Mouse (Mus musculus) neural tube, embryonic 13.5 days (tissue): ENCODE measurements around the gene Crtam. TPM values are rescaled to one million over a fixed set of nuclear protein-coding genes. Genes with fewer than 3 reads are reported as not detected.

Experiments used
- ATAC-seq: fragments of 200-750 bp; cut with Nextera tagmentation; 2 replicates; pipeline ENCODE4 v1.8.0; 2017; ENCODE audit warnings: low read depth, mild to moderate bottlenecking, moderate TSS enrichment, moderate library complexity
- H3K27ac ChIP-seq: fragments of 300-500 bp; sonication (generic); replicated peaks from 2 replicates; pipeline ENCODE4 v1.5.1; 2015; ENCODE audit warnings: moderate library complexity, mild to moderate bottlenecking, inconsistent platforms
- H3K27me3 ChIP-seq: fragments of 300-500 bp; sonication (generic); 2 replicates; pipeline ENCODE4 v1.6.1; 2015; ENCODE audit warnings: mild to moderate bottlenecking, inconsistent platforms
- H3K36me3 ChIP-seq: fragments of 300-500 bp; sonication (generic); 2 replicates; pipeline ENCODE4 v1.6.1; 2015; ENCODE audit warnings: mild to moderate bottlenecking, inconsistent platforms
- H3K4me1 ChIP-seq: fragments of 300-500 bp; sonication (generic); replicated peaks from 2 replicates; pipeline ENCODE4 v1.6.1; 2015; ENCODE audit warnings: inconsistent platforms
- H3K4me2 ChIP-seq: fragments of 300-500 bp; sonication (generic); 2 replicates; pipeline ENCODE4 v1.6.1; 2015; ENCODE audit warnings: inconsistent platforms, mild to moderate bottlenecking, moderate library complexity
- H3K4me3 ChIP-seq: fragments of 300-500 bp; sonication (generic); 2 replicates; pipeline ENCODE4 v1.5.1; 2015; ENCODE audit warnings: mild to moderate bottlenecking, inconsistent platforms
- H3K9ac ChIP-seq: fragments of 300-500 bp; sonication (generic); 2 replicates; pipeline ENCODE4 v1.6.1; 2015; ENCODE audit warnings: moderate library complexity, mild to moderate bottlenecking, inconsistent platforms
- H3K9me3 ChIP-seq: fragments of 300-500 bp; sonication (generic); 2 replicates; pipeline ENCODE4 v1.6.1; 2016; ENCODE audit warnings: inconsistent platforms
- WGBS: fragments of 180-500 bp; shearing (Covaris S2); methylation state at CpG from one replicate; pipeline ENCODE4 v1.1.7; 2015; 5-methylcytosine and 5-hydroxymethylcytosine counted together
- polyA plus RNA-seq: library from polyadenylated mRNA; unstranded; fragments of >200 nt; fragmentation: Nextera tagmentation; extraction: Ambion mirVana; gene quantifications from 2 replicates; pipeline ENCODE4 v1.2.1, GENCODE M21; 2015

The Crtam gene
- polyA plus RNA-seq, 1 experiment from 2014 or later: 0.20 TPM

GRCm38 (mm10) chr9:41038150-41038664, 33.8 kb upstream of the Crtam start:
- H3K27me3 ChIP-seq: no peaks in the 10 kb centered on the region
- peaks cover 31% of the 10 kb centered on the region for H3K36me3 ChIP-seq
- H3K9me3 ChIP-seq: no peaks in the 10 kb centered on the region
- peaks cover 10% of the 10 kb centered on the region for H3K4me1 ChIP-seq
- ATAC-seq: no peak
- no peak overlapping the region for H3K9ac ChIP-seq
- H3K27ac ChIP-seq: no peak overlapping the region
- H3K4me2 ChIP-seq: no peak overlapping the region
- no peak overlapping the region for H3K4me3 ChIP-seq
- WGBS: 55% methylated on average over 9 of the region's 9 CpGs

- Histone ChIP-seq H3K4me3 (no peak overlapping the region), H3K27ac (peak overlapping the region; percentile 80), H3K9me3 (no peaks in the 10 kb centered on the region), H3K9ac (peak overlapping the region; percentile 49), H3K27me3 (no peaks in the 10 kb centered on the region), H3K36me3 (peaks cover 34% of the 10 kb centered on the region), H3K4me2 (peak overlapping the region; percentile 34), H3K4me1 (peaks cover 27% of the 10 kb centered on the region)
- peak; percentile 49 for ATAC-seq
- 35% methylated on average over 18 of the region's 18 CpGs for WGBS
Observed at GRCm38 (mm10) chr9:41031590-41032489, 27.4 kb upstream of the Crtam start.

GRCm38 (mm10) chr9:41029827-41030226, 25.4 kb upstream of the Crtam start:
- Histone ChIP-seq H3K36me3 (peaks cover 43% of the 10 kb centered on the region), H3K4me1 (peaks cover 27% of the 10 kb centered on the region), H3K9me3 (no peaks in the 10 kb centered on the region), H3K9ac (no peak overlapping the region), H3K27me3 (no peaks in the 10 kb centered on the region), H3K27ac (no peak overlapping the region), H3K4me3 (no peak overlapping the region), H3K4me2 (no peak overlapping the region)
- WGBS: 76% methylated on average over 6 of the region's 6 CpGs
- no peak for ATAC-seq

- ATAC-seq: no peak
- no peak overlapping the region for H3K27ac ChIP-seq
- no peaks in the 10 kb centered on the region for H3K9me3 ChIP-seq
- H3K4me1 ChIP-seq: peaks cover 17% of the 10 kb centered on the region
- no peak overlapping the region for H3K4me3 ChIP-seq
- H3K4me2 ChIP-seq: no peak overlapping the region
- H3K36me3 ChIP-seq: peaks cover 49% of the 10 kb centered on the region
- no peaks in the 10 kb centered on the region for H3K27me3 ChIP-seq
- 42% methylated on average over 5 of the region's 5 CpGs for WGBS
- no peak overlapping the region for H3K9ac ChIP-seq
Observed at GRCm38 (mm10) chr9:41028470-41028869, 24.0 kb upstream of the Crtam start.

GRCm38 (mm10) chr9:41021690-41022089, 17.3 kb upstream of the Crtam start:
- 69% methylated on average over 3 of the region's 3 CpGs for WGBS

GRCm38 (mm10) chr9:41020486-41020885, 16.1 kb upstream of the Crtam start:
- peaks cover 61% of the 10 kb centered on the region for H3K36me3 ChIP-seq
- WGBS: 87% methylated on average over 3 of the region's 3 CpGs

More at GRCm38 (mm10) chr9:41021690-41022089, 17.3 kb upstream of the Crtam start:
- no peak overlapping the region for H3K4me3 ChIP-seq
- peaks cover 71% of the 10 kb centered on the region for H3K36me3 ChIP-seq
- no peak overlapping the region for H3K4me2 ChIP-seq
- H3K27me3 ChIP-seq: no peaks in the 10 kb centered on the region
- H3K4me1 ChIP-seq: no peaks in the 10 kb centered on the region
- H3K27ac ChIP-seq: no peak overlapping the region
- ATAC-seq: no peak
- H3K9ac ChIP-seq: no peak overlapping the region
- H3K9me3 ChIP-seq: no peaks in the 10 kb centered on the region

GRCm38 (mm10) chr9:41014512-41014911, 10.1 kb upstream of the Crtam start:
- Histone ChIP-seq H3K36me3 (peaks cover 17% of the 10 kb centered on the region; the same call in 1 of the 2 replicates), H3K4me2 (no peak overlapping the region), H3K4me1 (peaks cover 31% of the 10 kb centered on the region), H3K4me3 (no peak overlapping the region), H3K27ac (peak overlapping the region; percentile 85), H3K9ac (no peak overlapping the region), H3K9me3 (no peaks in the 10 kb centered on the region), H3K27me3 (no peaks in the 10 kb centered on the region)
- no peak for ATAC-seq
- WGBS: 27% methylated on average over 4 of the region's 4 CpGs

More at GRCm38 (mm10) chr9:41020486-41020885, 16.1 kb upstream of the Crtam start:
- H3K4me2 ChIP-seq: no peak overlapping the region
- no peaks in the 10 kb centered on the region for H3K27me3 ChIP-seq
- H3K27ac ChIP-seq: no peak overlapping the region
- no peaks in the 10 kb centered on the region for H3K9me3 ChIP-seq
- no peaks in the 10 kb centered on the region for H3K4me1 ChIP-seq
- no peak for ATAC-seq
- H3K9ac ChIP-seq: no peak overlapping the region
- no peak overlapping the region for H3K4me3 ChIP-seq

- Histone ChIP-seq H3K4me1 (peaks cover 31% of the 10 kb centered on the region), H3K4me3 (no peak overlapping the region), H3K27me3 (no peaks in the 10 kb centered on the region), H3K9ac (no peak overlapping the region), H3K27ac (peak overlapping the region; percentile 85), H3K9me3 (no peaks in the 10 kb centered on the region), H3K36me3 (peaks cover 9% of the 10 kb centered on the region; the same call in 1 of the 2 replicates), H3K4me2 (0 out of 2 replicates have a peak overlapping the region, but pooled peaks have one; percentile 11)
- 32% methylated on average over 5 of the region's 5 CpGs for WGBS
- 0 out of 2 replicates have a peak, but pooled peaks have one; percentile 63 for ATAC-seq
Observed at GRCm38 (mm10) chr9:41012456-41012855, 8.0 kb upstream of the Crtam start.

- peak; percentile 91 for ATAC-seq
- H3K9me3 ChIP-seq: no peaks in the 10 kb centered on the region
- peak overlapping the region; percentile 85 for H3K27ac ChIP-seq
- H3K36me3 ChIP-seq: peaks cover 3% of the 10 kb centered on the region; the same call in 1 of the 2 replicates
- H3K4me3 ChIP-seq: no peak overlapping the region
- H3K4me2 ChIP-seq: peak overlapping the region; percentile 11; the same call in 1 of the 2 replicates
- H3K27me3 ChIP-seq: no peaks in the 10 kb centered on the region
- H3K9ac ChIP-seq: 0 out of 2 replicates have a peak overlapping the region, but pooled peaks have one; percentile 0
- peaks cover 31% of the 10 kb centered on the region for H3K4me1 ChIP-seq
- 32% methylated on average over 13 of the region's 13 CpGs for WGBS
Observed at GRCm38 (mm10) chr9:41011512-41012436, 7.3 kb upstream of the Crtam start.

- no peak for ATAC-seq
- no peaks in the 10 kb centered on the region for H3K27me3 ChIP-seq
- H3K36me3 ChIP-seq: no peaks in the 10 kb centered on the region
- H3K4me3 ChIP-seq: no peak overlapping the region
- no peak overlapping the region for H3K9ac ChIP-seq
- WGBS: 3% methylated on average over 1 of the region's 1 CpGs
- peaks cover 22% of the 10 kb centered on the region for H3K4me1 ChIP-seq
- H3K27ac ChIP-seq: no peak overlapping the region
- no peak overlapping the region for H3K4me2 ChIP-seq
- no peaks in the 10 kb centered on the region for H3K9me3 ChIP-seq
Observed at GRCm38 (mm10) chr9:41007785-41008184, 3.4 kb upstream of the Crtam start.

GRCm38 (mm10) chr9:40997116-40997779, 7.2 kb downstream of the Crtam start:
- 91% methylated on average over 7 of the region's 7 CpGs for WGBS
- Histone ChIP-seq H3K27me3 (no peaks in the 10 kb centered on the region), H3K27ac (no peak overlapping the region), H3K4me3 (no peak overlapping the region), H3K4me2 (no peak overlapping the region), H3K36me3 (no peaks in the 10 kb centered on the region), H3K4me1 (peaks cover 6% of the 10 kb centered on the region; the same call in 1 of the 2 replicates), H3K9ac (no peak overlapping the region), H3K9me3 (no peaks in the 10 kb centered on the region)
- ATAC-seq: no peak
